Mouse (Mus musculus): ENCODE results near the gene Kifc5b. TPM values are rescaled to one million over a fixed set of nuclear protein-coding genes. Genes with fewer than 3 reads are reported as not detected.
A peak's percentile ranks its signal among the peaks of the same experiment; 100 is the strongest.
"Not testable (repeated sequence)": the region's sequence is repeated elsewhere in the genome, so short reads cannot be mapped to it uniquely, and the experiment has no call there.

Kifc5b gene
- polyA plus RNA-seq, 1 experiment from 2014 or later, result 4.2 TPM

- H3K36me3 ChIP-seq, result peaks cover 85% of the 10 kb centered on the region
- WGBS, result 93% methylated on average over 11 of the region's 11 CpGs
- H3K4me1 ChIP-seq (replicated peaks), result peaks cover 11% of the 10 kb centered on the region
Measured at GRCm38 (mm10) chr17:26966993-26967392, 50.1 kb downstream of the Kifc5b start.

GRCm38 (mm10) chr17:26967477-26967876, 50.6 kb downstream of the Kifc5b start:
- Histone ChIP-seq H3K4me2 (replicated peaks) (no peak overlapping the region), H3K4me3 (replicated peaks) (no peak overlapping the region), H3K9ac (replicated peaks) (no peak overlapping the region), H3K27ac (no peak overlapping the region), H3K27me3 (no peaks in the 10 kb centered on the region), H3K4me1 (replicated peaks) (peaks cover 15% of the 10 kb centered on the region), H3K9me3 (no peaks in the 10 kb centered on the region), H3K36me3 (peaks cover 80% of the 10 kb centered on the region)
- 90% methylated on average over 6 of the region's 6 CpGs for WGBS
- no peak for ATAC-seq

More at GRCm38 (mm10) chr17:26966993-26967392, 50.1 kb downstream of the Kifc5b start:
- H3K4me2 ChIP-seq (replicated peaks), result no peak overlapping the region
- no peaks in the 10 kb centered on the region for H3K9me3 ChIP-seq
- no peak for ATAC-seq
- H3K9ac ChIP-seq (replicated peaks), result no peak overlapping the region; the same call in 1 of the 2 replicates
- no peak overlapping the region for H3K27ac ChIP-seq
- no peaks in the 10 kb centered on the region for H3K27me3 ChIP-seq
- no peak overlapping the region for H3K4me3 ChIP-seq (replicated peaks)

- Histone ChIP-seq H3K27me3 (no peaks in the 10 kb centered on the region), H3K36me3 (peaks cover 72% of the 10 kb centered on the region), H3K9ac (replicated peaks) (no peak overlapping the region), H3K4me3 (replicated peaks) (no peak overlapping the region), H3K9me3 (no peaks in the 10 kb centered on the region), H3K27ac (no peak overlapping the region), H3K4me1 (replicated peaks) (peaks cover 17% of the 10 kb centered on the region), H3K4me2 (replicated peaks) (no peak overlapping the region)
- 85% methylated on average over 6 of the region's 6 CpGs for WGBS
- ATAC-seq, result no peak
Measured at GRCm38 (mm10) chr17:26968200-26968611, 51.3 kb downstream of the Kifc5b start.

- Histone ChIP-seq H3K27ac (no peak overlapping the region), H3K9me3 (no peaks in the 10 kb centered on the region), H3K27me3 (no peaks in the 10 kb centered on the region), H3K4me3 (replicated peaks) (no peak overlapping the region), H3K36me3 (peaks cover 64% of the 10 kb centered on the region), H3K4me2 (replicated peaks) (no peak overlapping the region), H3K4me1 (replicated peaks) (peaks cover 25% of the 10 kb centered on the region), H3K9ac (replicated peaks) (no peak overlapping the region)
- no peak for ATAC-seq
- WGBS, result 83% methylated on average over 6 of the region's 6 CpGs
Measured at GRCm38 (mm10) chr17:26969257-26969656, 52.4 kb downstream of the Kifc5b start.

- Histone ChIP-seq H3K9me3 (no peaks in the 10 kb centered on the region), H3K36me3 (peaks cover 63% of the 10 kb centered on the region), H3K4me1 (replicated peaks) (peaks cover 35% of the 10 kb centered on the region), H3K4me3 (replicated peaks) (no peak overlapping the region), H3K27ac (no peak overlapping the region), H3K27me3 (no peaks in the 10 kb centered on the region), H3K4me2 (replicated peaks) (no peak overlapping the region), H3K9ac (replicated peaks) (no peak overlapping the region)
- WGBS, result 83% methylated on average over 8 of the region's 12 CpGs
- no peak for ATAC-seq
Measured at GRCm38 (mm10) chr17:26970221-26970620, 53.3 kb downstream of the Kifc5b start.

- no peak overlapping the region for H3K27ac ChIP-seq
- H3K9me3 ChIP-seq, result no peaks in the 10 kb centered on the region
- peak overlapping the region; percentile 44 for H3K9ac ChIP-seq (replicated peaks)
- WGBS, result 58% methylated on average over 8 of the region's 8 CpGs
- H3K4me2 ChIP-seq (replicated peaks), result peak overlapping the region; percentile 86; the same call in 1 of the 2 replicates
- H3K4me3 ChIP-seq (replicated peaks), result no peak overlapping the region
- peaks cover 47% of the 10 kb centered on the region for H3K4me1 ChIP-seq (replicated peaks)
- H3K27me3 ChIP-seq, result no peaks in the 10 kb centered on the region
- peaks cover 63% of the 10 kb centered on the region for H3K36me3 ChIP-seq
- no peak for ATAC-seq
Measured at GRCm38 (mm10) chr17:26971247-26971905, 54.5 kb downstream of the Kifc5b start.

GRCm38 (mm10) chr17:26972107-26972506, 55.2 kb downstream of the Kifc5b start:
- peak overlapping the region; percentile 75 for H3K4me3 ChIP-seq (replicated peaks)
- H3K4me1 ChIP-seq (replicated peaks), result peaks cover 54% of the 10 kb centered on the region
- peaks cover 63% of the 10 kb centered on the region for H3K36me3 ChIP-seq
- 7% methylated on average over 3 of the region's 3 CpGs for WGBS
- peak overlapping the region; percentile 67 for H3K27ac ChIP-seq
- no peaks in the 10 kb centered on the region for H3K27me3 ChIP-seq
- H3K4me2 ChIP-seq (replicated peaks), result peak overlapping the region; percentile 86
- peak overlapping the region; percentile 73 for H3K9ac ChIP-seq (replicated peaks)
- H3K9me3 ChIP-seq, result no peaks in the 10 kb centered on the region
- ATAC-seq, result no peak

GRCm38 (mm10) chr17:26972703-26973574, 56.0 kb downstream of the Kifc5b start, which contains the start of gene Zbtb9:
Zbtb9 (plus strand) TSS chr17:26973167.
- no peaks in the 10 kb centered on the region for H3K27me3 ChIP-seq
- ATAC-seq, result peak; percentile 99
- peak within 1 kb of the TSS; percentile 73 for H3K9ac ChIP-seq (replicated peaks)
- H3K4me2 ChIP-seq (replicated peaks), result peak within 1 kb of the TSS; percentile 86
- H3K4me3 ChIP-seq (replicated peaks), result peak within 1 kb of the TSS; percentile 75
- peak within 1 kb of the TSS; percentile 67 for H3K27ac ChIP-seq
- H3K4me1 ChIP-seq (replicated peaks), result peaks cover 54% of the 10 kb centered on the region
- H3K36me3 ChIP-seq, result peaks cover 60% of the 10 kb centered on the region
- WGBS, result under 1% methylated on average over 75 of the region's 75 CpGs
- no peaks in the 10 kb centered on the region for H3K9me3 ChIP-seq

GRCm38 (mm10) chr17:26974547-26974946, 57.7 kb downstream of the Kifc5b start:
- Histone ChIP-seq H3K27me3 (no peaks in the 10 kb centered on the region), H3K9ac (replicated peaks) (no peak overlapping the region; the same call in 1 of the 2 replicates), H3K36me3 (peaks cover 62% of the 10 kb centered on the region), H3K27ac (no peak overlapping the region), H3K4me1 (replicated peaks) (peaks cover 57% of the 10 kb centered on the region), H3K9me3 (no peaks in the 10 kb centered on the region), H3K4me3 (replicated peaks) (peak overlapping the region; percentile 75; the same call in 1 of the 2 replicates), H3K4me2 (replicated peaks) (peak overlapping the region; percentile 86)
- ATAC-seq, result no peak
- WGBS, result 92% methylated on average over 15 of the region's 15 CpGs

- Histone ChIP-seq H3K36me3 (peaks cover 63% of the 10 kb centered on the region), H3K27ac (no peak overlapping the region), H3K4me2 (replicated peaks) (no peak overlapping the region), H3K4me1 (replicated peaks) (peaks cover 57% of the 10 kb centered on the region), H3K27me3 (no peaks in the 10 kb centered on the region), H3K9me3 (no peaks in the 10 kb centered on the region), H3K9ac (replicated peaks) (no peak overlapping the region), H3K4me3 (replicated peaks) (no peak overlapping the region)
- no peak for ATAC-seq
Measured at GRCm38 (mm10) chr17:26975415-26975814, 58.5 kb downstream of the Kifc5b start.

GRCm38 (mm10) chr17:26977354-26977753, 60.5 kb downstream of the Kifc5b start:
- H3K4me2 ChIP-seq (replicated peaks); H3K27ac ChIP-seq; H3K4me3 ChIP-seq (replicated peaks); H3K9me3 ChIP-seq; H3K9ac ChIP-seq (replicated peaks); H3K27me3 ChIP-seq; ATAC-seq: not testable (repeated sequence)
- Histone ChIP-seq H3K4me1 (replicated peaks) (peaks cover 43% of the 10 kb centered on the region), H3K36me3 (peaks cover 63% of the 10 kb centered on the region)
- 93% methylated on average over 6 of the region's 6 CpGs for WGBS

- Histone ChIP-seq H3K36me3 (peaks cover 63% of the 10 kb centered on the region), H3K4me3 (replicated peaks) (no peak overlapping the region), H3K4me1 (replicated peaks) (peaks cover 30% of the 10 kb centered on the region), H3K9ac (replicated peaks) (no peak overlapping the region), H3K27ac (no peak overlapping the region), H3K4me2 (replicated peaks) (no peak overlapping the region), H3K9me3 (no peaks in the 10 kb centered on the region), H3K27me3 (no peaks in the 10 kb centered on the region)
- WGBS, result 83% methylated on average over 2 of the region's 2 CpGs
- no peak for ATAC-seq
Measured at GRCm38 (mm10) chr17:26979426-26979825, 62.5 kb downstream of the Kifc5b start.
